Mouse (Mus musculus) bone marrow macrophage, adult 2 months (primary cell): Measurements from ENCODE around the gene Urod.

Source experiments
- CTCF ChIP-seq: IDR thresholded peaks from 2 replicates; pipeline ENCODE4 v1.5.1; 2012; ENCODE audit warnings: low read depth, mild to moderate bottlenecking, low read length, moderate library complexity
- POLR2A ChIP-seq: IDR thresholded peaks from 2 replicates; pipeline ENCODE4 v1.6.1; 2012; ENCODE audit warnings: mild to moderate bottlenecking, low read depth, low read length, borderline replicate concordance

GRCm38 (mm10) chr4:117041283-117041721 lies 47.1 kb upstream of the Urod start:
- no peak for TF ChIP-seq POLR2A
- TF ChIP-seq CTCF = no peak
